Mouse (Mus musculus) kidney, postnatal 36 days (tissue): Measurements from ENCODE around the gene Lancl3.
"Not testable (repeated sequence)": the region's sequence is repeated elsewhere in the genome, so short reads cannot be mapped to it uniquely, and the experiment has no call there.

Experiments used
- DNase-seq, 2 experiments: peaks; one replicate each; pipeline ENCODE4 v3.0.0; 2021 to 2022; ENCODE audit warnings: mixed read lengths in 2 of 2

Lancl3 gene

DNA sequence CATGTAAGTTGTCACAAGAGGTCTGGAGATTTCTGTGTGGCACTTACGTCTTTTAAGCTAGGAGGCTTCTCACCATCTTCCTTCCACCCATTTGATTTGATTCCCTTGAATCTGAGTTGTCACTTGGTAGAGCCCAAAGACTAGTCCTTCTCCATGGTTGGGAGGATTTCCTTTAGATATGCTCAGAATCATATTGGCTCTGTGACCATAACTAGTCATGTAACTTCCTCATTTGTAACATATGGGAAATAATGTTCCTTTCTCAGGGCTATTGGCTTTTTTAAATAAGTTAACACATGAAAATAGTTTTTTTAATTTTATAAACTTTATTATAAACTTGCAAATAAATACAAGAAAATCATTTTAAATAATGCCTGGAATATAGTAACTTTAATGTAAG lies 59.6 kb downstream of the Lancl3 start:
- no peak for DNase-seq

DNA sequence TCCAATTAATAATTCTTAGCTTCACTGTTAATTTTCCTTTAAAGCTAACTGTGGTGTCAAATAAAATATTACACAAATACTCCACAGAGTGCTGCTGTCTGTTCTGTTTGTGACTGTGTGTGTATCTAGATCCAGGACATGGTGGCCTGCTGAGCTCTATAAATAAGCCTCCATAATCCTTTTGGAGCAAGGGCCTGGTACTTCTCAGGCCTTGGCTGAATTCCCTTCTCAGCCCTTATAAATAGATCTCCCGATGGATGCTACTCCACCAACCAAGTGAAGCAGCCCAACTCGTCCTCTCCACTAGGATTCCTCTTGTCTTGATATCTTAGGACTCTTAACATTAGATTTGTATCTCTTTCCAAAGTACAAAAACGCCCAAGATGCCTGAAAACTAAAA lies 71.4 kb downstream of the Lancl3 start:
- no peak for DNase-seq

DNA sequence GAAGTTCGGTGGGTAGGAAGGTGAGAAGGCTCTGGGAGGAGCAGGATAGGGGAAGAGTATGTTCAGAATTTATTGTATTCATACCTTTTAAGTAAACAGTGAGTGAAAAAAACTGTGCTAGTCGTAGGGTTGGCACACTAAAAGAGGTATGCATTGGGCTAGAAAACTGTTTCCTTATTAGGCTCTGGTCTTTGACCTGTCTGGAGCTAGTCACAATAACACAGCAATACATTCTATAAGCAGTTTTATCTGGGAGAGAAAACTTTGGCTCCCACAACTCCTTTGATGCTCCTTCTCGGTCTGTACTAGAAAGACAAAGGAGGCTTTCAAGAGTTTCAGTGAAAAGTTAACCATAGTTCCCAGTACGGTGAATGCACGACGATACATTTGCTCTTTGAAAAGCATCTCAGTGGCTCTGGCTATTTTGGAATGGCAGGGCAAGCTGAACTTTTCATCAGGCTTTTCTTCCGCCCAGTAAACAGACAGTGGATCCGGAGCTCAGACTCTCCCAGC lies 72.3 kb downstream of the Lancl3 start:
- DNase-seq = no peak

DNA sequence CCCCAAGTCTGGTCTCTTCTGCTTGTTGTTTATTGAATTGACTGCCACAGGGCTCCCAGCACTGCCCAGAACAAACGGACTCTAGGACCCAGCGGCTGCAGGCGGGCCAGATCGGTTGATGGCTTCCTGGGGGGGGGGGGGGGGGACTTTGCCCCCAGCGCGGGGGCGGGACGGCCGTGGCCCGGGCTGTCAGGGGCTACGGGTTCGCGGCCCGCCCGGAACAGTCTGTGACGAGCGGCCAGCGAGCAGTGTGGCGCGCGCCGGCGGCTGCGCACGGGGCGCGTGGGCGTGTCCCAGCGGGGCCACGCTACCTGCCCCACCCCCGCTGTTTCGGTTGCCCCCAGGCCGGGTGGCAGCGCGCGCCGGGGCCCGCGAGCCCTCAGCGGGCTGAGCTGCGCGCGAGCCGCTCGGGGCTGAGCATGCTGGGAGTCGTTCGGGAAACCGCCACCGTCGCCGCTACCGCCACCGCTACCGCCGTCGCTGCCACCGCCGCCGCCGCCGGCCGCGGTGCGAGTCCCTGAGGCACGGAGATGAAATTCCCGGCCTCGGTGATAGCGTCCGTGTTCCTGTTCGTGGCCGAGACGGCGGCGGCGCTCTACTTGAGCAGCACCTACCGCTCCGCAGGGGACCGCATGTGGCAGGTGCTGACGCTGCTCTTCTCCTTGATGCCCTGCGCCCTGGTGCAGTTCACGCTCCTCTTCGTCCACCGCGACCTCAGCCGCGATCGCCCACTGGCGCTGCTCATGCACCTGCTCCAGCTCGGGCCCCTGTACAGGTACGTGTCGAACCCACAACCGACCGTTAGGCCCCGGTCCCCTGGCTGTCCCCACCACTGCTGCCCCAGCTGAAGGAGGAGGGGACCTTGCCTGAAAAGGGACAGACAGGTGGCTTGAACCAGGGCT lies 73.0 kb downstream of the Lancl3 start, which contains the start of gene Xk:
Gene Xk (plus strand): TSS at position 297 of the 902 bp plus-strand sequence.
- DNase-seq = peak; percentile 42 to 66

DNA sequence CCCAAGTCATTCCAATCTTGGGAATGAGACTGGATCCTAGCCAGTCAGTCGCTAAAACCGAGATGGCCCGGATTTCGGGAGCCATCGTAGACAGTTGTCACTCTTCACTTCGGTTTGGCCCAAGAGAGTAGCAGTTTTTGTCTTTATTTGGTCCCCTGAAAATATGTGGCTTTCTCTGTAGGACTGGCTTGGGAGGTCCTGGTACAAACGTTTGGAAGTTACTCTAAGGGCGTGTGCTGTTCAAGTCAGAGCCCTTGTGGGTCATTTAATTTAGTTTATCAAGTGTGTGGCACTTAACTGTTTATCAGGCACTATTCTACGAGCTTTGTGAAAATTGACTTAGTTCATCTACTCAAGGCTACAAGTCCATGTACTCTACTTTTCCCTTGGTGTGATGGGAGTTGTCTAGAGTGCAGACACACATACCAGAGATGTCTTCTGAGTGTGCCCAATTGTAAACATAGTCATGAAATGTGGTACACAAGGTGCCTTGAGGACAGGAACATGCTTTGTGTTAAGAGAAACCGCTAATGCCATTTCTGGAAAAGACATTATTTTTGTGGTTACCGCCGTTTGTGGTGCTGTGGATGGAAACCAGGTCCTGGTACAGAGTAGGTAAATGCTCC lies 73.8 kb downstream of the Lancl3 start:
- peak in 1 of 2 experiments; percentile 1 for DNase-seq

DNA sequence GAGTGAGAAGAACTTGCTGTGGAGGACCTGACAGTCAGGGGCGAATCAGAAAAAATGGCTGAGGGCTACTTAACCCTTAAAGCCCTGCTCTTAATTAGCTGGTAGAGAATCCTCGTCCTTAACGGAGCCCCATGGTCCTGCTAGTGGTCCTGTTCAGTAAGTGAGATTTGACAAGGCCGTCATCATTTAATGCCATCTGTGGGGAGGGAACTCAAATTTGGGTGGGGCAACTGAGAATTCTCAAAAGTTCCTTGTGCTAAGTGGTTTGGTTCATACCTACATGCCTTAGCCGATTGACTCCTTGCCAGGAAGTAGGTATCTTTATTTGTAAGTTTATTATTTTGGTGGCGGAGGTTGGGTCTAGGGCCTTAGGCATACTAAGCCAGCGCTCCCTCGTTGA lies 74.6 kb downstream of the Lancl3 start:
- no peak for DNase-seq

DNA sequence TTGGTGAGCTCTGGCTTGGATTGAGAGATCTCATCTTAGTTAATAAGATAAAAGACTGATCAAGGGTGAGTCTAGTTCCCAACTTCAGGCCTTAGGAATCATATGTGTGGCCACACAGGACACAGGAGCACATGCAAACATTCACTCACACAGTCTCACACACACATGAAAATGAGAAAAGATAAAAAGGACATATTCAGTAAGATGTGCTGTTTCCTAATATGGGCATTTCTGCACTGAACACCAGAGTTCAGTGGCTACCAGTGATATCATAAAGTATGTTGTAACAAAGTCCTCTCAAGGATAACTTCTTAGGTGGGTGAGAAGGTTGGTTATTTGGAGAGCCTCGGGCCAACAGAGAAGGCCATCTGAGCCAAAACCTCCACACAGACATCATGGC lies 83.8 kb downstream of the Lancl3 start, which contains the start of gene H2al1m:
Gene H2al1m (plus strand): TSS at position 301 of the 400 bp plus-strand sequence.
- DNase-seq = not testable (repeated sequence)

DNA sequence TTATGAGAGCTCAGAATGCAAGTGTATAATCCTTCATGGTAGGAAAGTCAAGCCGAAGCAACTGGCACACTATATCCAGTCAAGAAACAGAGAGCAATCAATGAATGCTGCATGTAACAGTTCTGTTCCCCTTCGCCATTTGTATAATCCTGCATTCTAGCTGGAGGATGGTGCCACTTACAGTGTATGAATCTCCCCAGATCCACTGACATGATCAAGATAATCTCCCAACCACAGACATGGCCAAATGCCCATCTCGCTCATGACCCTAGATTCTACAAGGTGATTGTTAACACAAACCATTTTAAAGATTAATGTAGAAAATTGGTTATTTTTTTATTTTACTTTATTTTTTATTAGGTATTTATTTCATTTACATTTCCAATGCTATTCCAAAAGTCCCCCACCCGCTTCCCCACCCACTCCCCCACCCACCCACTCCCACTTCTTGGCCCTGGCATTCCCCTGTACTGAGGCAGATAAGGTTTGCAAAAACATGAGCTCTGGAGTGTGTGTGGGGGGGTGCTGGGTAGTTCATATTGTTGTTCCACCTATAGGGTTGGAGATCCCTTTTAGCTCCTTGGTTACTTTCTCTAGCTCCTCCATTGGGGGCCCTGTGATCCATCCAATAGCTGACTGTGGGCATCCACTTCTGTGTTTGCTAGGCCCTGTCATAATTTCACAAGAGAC lies 93.6 kb downstream of the Lancl3 start:
- not testable (repeated sequence) for DNase-seq

DNA sequence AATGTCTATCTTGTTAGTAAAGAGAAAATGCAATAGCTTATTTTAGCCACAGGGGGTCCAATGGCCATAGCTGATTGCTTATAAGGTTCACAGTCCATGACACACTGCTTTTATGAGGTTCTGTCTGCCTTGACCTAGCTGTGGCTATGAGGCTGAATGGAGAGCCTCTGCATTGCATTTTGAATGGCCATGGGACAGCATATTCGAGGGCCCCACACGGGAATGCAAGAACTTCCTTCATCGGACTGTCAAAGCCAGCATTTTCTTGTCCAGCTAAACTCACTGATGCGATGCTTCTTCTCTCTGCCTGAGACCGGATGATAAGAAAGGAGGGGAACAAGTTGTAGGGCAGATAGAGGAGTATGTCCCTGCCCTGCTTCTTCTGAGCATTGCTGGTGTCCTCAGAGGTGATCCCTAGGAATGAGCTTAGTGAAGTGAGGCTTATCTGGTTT lies 98.7 kb downstream of the Lancl3 start:
- DNase-seq = no peak

DNA sequence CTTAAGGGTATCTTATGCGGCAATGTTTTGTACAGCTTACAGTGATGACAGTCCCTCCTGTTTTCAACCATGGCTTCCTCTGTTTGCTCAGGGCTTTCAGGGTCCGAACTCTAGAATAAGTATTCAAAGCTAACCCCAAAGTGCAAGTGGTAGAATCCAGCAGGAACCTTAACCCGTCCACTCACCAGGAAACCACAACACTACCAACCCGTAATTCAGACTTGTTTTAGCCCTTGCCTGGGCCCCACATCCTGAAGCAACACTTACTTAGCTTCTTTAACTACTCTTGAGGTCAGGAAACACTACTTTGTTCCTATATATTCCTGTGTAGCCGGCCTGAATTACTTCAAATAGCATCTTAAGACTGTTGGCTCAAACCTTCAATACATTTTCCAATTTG lies 103.1 kb downstream of the Lancl3 start:
- DNase-seq = no peak

DNA sequence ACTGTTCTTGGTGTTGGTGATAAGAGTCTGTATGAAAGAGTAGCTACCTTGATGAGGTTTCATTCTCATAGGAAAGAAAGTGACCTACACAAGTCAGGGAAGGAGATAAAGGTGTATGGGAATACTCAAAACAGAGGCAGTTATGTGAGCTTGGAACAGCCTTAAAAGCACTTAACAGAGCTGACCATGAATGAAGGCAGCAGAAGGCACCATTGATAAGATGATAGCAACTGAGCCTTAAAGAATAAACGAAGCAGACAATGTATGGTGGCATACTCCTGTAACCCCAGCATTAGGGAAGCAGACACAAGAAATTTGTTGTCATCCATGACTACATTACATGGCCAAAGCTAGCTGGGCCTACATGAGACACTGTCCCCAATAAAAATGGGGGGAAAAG lies 103.8 kb downstream of the Lancl3 start:
- no peak for DNase-seq

DNA sequence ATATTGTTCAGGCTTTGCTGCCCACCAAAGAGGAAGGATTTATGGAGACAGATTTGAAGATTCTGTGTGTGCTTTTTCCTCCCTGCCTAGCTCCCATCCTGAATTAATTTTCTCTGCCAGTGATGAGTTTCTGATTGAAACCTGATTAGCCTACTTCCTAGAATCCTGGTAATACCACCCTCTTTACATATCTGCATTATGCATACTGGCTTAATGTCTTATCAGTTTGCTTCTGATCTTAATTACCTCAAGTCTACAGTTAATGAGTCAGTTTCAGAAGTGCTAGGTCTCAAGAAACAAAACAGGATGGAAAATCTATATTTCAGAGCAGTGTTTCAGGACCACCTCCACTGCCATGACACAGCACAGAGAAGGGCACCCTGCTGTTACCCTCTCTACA lies 116.8 kb downstream of the Lancl3 start:
- not testable (repeated sequence) for DNase-seq
